Mouse (Mus musculus): ENCODE results near the gene Slc16a3.

The Slc16a3 gene

DNA sequence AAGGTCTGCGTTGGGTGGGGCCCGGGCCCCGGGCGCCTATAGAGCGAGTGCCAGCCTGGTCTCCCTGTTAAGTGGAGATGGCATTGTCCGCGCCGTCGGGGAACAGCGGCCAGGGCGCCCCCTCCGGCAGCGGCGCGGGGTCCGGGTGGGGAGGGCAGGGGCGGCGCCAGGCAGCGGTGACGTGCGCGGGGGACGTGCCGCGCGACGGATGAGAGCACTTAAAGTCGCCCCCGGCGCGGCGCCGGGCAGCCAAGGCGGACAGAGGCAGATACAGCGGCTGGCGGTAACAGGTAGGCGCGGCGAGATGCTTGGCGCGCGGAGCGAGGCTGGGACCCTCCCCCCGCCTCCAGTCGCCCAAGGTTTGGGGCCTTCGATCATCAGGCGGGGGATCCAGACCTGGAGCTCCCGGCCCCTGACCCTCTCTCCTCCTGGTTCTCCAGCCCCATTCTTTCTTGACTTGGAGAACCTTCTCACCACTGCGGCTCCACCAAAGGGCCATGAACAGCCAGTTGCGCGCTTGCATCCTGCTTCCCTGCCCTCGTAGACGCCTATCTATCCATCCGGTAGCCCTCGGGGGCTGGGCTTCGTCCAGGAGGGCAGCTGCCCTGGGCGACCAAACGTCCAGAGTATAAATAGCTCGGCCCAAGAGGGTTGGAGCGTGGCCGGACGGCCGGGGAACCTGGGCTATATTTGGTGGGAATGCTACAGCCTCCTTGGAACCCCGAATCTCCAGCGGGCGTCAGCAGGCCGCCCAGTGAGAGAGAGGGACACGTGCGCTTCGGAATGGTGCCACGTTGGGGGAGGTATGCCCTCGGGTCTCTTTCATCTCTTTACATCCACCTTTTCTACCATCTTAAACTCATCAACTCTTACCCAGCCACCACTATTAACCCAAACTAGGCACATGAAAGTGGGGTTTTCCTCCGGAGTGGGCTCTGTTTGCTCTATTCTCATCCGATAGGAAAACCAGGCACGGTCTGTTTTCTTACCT lies 876 bp downstream of the Slc16a3 start:
- peak; percentile 38 to 66 for DNase-seq

DNA sequence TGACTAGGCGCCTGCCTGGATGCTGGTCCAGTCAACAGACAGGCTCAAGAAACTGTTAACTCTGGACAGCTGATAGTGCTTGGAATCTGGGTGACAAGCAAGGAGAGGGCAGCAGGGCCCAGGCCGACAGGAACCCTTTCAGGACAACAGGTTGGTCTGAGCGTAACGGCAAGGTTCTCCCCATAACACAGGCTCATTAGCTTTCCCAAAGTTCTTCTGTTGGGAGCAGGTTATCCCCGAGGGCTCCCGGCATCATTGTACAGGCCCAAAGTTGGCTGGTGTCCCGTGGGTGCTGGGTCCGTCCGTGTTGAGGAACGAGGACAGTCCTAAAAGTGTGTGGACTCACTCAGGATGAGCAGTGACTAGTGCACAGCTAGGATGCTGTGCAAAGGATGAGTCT lies 1.6 kb downstream of the Slc16a3 start:
- no peak for DNase-seq

- DNase-seq = peak; percentile 88 to 93
Measured at GRCm38 (mm10) chr11:120950281-120951202, 2.3 kb downstream of the Slc16a3 start.

GRCm38 (mm10) chr11:120951237-120951636 lies 3.0 kb downstream of the Slc16a3 start:
- DNase-seq = no peak

GRCm38 (mm10) chr11:120951731-120952730 lies 3.8 kb downstream of the Slc16a3 start:
- DNase-seq = peak in 1 of 2 experiments; percentile 35

- DNase-seq = peak in 1 of 2 experiments; percentile 58
Measured at GRCm38 (mm10) chr11:120954936-120955335, 6.7 kb downstream of the Slc16a3 start.

DNA sequence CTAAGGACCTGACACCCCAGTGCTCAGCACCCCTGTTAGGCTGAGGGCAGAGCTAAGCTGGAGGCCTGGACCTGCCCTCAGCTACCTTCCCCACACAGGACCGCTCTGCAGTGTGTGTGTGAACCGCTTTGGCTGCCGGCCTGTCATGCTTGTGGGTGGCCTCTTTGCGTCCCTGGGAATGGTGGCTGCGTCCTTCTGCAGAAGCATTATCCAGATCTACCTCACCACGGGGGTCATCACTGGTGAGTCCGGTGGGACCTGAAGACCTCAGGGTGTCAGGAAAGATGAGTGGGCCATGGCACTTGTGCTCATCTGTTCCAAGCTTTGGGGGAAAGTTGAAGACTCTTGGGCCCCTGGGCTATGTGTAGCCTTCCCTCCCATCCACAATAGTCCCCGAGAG lies 7.4 kb downstream of the Slc16a3 start:
- DNase-seq = no peak

- peak in 1 of 2 experiments; percentile 48 for DNase-seq
Measured at GRCm38 (mm10) chr11:120957052-120957451, 8.8 kb downstream of the Slc16a3 start.

DNA sequence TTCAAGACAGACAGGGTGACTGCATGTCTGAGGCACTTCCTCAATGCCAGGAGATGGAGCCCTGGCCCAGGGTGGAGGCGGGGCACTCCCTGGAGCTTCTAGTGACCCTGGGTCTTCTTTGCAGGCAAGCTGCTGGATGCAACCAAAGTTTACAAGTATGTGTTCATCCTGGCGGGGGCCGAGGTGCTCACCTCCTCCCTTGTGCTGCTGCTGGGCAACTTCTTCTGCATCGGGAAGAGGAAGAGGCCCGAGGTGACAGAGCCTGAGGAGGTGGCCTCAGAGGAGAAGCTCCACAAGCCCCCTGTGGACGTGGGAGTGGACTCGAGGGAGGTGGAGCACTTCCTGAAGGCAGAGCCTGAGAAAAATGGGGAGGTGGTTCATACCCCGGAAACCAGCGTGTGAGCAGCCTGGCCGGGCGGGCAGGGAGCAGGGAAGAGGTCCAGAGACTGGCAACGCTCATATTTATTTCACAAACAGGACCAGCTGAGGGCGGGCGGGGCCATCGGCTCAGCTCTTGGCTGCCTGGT lies 9.5 kb downstream of the Slc16a3 start:
- peak in 1 of 2 experiments; percentile 44 for DNase-seq

DNA sequence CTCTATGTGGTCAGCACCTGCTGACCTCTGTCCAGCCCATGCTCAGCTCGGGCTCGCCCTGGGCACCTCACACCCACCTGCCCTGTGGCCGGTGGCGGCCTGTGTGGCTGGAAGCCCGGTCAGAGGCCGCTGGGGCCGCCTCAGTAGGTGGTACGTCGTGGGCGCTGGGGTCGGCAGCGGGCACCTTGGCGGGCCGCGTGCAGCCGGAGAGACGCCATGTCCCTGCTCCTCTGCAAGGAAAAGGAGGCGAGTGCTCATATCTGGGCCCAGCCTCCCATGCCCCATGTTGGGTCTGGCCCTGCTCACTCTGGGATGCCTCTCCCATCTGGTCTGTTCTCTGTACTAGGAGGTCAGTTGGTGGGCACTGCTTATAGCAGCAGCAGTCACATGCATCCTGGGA lies 10.8 kb downstream of the Slc16a3 start:
- peak in 1 of 2 experiments; percentile 36 for DNase-seq

- DNase-seq = no peak
Measured at GRCm38 (mm10) chr11:120959564-120959963, 11.3 kb downstream of the Slc16a3 start.

GRCm38 (mm10) chr11:120960248-120960647 lies 12.0 kb downstream of the Slc16a3 start:
- no peak for DNase-seq

- DNase-seq = no peak
Measured at GRCm38 (mm10) chr11:120961594-120961993, 13.3 kb downstream of the Slc16a3 start.

DNA sequence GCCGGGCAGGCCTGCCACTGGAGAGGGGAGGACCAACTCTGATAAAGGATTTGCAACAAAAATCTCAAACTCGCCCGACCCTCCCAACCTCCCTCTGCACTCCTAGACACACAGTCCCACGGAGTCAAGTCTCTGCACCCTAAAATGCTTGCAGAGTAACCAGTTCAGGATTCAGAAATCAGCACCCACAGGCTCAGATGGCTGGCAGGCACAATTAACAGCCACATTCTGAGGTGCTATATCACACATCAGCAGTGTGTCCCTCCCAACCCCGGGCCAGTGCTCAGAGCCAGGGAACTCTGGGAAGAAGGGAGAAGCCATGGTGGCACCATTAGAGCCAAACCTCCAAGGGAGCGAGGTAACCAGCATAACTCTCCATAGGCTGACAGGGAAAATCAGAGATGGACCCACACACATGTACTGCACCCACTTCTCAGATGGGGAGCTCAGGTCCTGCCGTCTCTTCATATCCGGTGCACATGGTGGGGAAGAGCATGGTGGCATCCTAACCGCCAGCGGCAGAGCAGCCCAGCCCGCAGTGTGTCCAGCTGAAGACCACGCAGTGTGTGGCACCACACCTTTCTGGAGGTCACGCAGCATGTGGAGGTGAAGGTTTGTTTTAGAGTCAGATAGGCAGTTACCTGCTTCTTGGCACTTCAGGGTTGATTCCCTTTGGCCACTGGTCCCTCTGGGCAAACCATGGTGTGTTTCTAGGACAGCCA lies 13.9 kb downstream of the Slc16a3 start:
- no peak for DNase-seq

DNA sequence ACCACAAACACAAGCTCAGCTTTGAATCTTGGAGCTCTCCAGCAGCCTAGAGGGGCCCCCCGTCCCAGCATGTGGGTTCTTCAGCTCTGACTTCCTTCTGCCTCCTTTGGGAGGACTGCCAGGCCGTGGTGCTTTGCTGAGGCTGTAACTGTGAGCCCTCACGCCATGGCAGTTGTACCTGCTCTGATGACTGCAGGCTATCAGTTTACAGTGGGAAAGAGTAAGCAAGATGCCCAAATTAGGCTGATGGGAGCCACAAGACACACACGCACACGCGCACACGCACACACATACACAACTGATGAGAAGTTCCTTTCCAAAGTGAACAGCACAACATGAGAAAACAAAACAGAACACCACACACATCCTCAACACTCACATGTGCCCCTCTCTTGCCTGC lies 14.6 kb downstream of the Slc16a3 start:
- no peak for DNase-seq

DNA sequence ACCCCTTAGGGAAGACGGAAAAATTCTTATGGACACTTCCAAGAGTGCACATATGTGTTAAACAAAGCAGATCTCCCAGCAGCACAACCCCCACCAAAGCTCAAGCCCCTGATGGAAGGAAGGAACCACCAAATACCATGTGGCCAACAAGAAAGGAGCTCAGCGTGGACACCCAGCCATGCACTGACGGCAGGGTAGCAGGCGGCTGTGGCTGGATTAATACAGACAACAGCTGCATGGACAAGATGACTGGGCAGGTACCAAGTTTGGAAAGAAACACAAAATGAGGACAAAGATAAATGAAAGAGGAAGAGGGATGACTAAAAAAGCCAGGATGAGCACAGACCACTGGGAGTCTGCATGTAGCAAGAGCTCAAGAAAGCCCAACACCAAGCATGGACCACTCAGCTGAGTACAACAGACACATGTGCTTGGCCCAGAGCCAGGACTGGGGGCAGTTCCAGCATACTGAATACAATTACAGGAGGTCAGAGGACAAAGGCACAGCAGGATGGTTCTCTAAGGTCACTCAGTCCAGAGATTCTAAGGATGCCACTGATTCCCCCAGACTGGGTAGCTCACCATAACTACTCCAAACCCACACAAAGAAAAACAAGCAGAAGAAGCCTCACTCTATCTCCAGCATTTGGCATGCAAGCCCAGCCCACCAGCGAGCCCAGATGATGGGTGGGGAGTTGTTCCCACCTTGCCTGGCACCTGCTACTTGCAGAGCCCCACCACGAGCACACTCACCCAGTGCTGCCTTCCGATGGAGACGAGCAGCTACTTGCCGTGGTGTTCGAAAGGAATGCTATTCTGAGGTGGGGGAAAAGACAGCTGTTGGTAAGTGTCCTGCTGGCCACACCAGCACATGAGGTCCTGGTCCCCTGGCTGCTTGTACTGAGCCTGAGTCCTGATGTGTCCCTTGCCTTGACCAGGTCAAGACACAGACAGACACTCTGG lies 16.2 kb downstream of the Slc16a3 start:
- no peak for DNase-seq

GRCm38 (mm10) chr11:120965587-120965986 lies 17.3 kb downstream of the Slc16a3 start:
- DNase-seq = no peak

DNA sequence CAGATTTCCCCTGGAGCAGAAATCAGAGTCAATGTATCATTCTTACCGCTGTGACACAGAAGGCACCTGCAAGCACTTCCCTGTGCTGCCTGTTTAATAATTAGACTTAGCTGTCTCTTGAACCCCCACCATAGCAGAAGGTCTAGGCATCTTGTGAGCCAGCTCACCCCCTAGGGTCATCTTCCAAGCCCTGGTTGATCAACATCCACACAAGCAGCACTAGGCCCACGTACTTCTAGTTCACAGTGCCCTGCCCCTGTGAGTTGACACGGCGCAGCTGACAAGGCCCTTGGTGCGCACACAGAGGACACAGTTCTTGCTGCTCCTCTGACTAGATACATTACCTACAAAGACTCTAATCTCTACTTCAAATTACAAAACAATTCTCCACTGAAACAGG lies 21.5 kb downstream of the Slc16a3 start:
- peak in 1 of 2 experiments; percentile 47 for DNase-seq

- DNase-seq = no peak
Measured at GRCm38 (mm10) chr11:120971237-120971636, 23.0 kb downstream of the Slc16a3 start.

- DNase-seq = no peak
Measured at GRCm38 (mm10) chr11:120973318-120973717, 25.0 kb downstream of the Slc16a3 start.

Measured in kidney, postnatal 25 days (tissue).